Mouse (Mus musculus): ENCODE data around the gene Rgsl1. TPM values are rescaled to one million over a fixed set of nuclear protein-coding genes. Genes with fewer than 3 reads are reported as not detected.
A peak's percentile ranks its signal among the peaks of the same experiment; 100 is the strongest.

The Rgsl1 gene
- polyA plus RNA-seq, 1 experiment from 2014 or later = not detected

- Histone ChIP-seq H3K36me3 (ENCODE audit: control insufficient read depth, insufficient read depth, low read length) (no peaks in the 10 kb centered on the region), H3K4me1 (ENCODE audit: control insufficient read depth, insufficient read depth, low read length) (peaks cover 10% of the 10 kb centered on the region), H3K9ac (ENCODE audit: low read depth, low read length) (peak overlapping the region; percentile 83), H3K27me3 (ENCODE audit: control insufficient read depth, insufficient read depth, low read length) (peaks cover 3% of the 10 kb centered on the region; the same call in 1 of the 2 replicates), H3K4me2 (peak overlapping the region; percentile 71), H3K4me3 (ENCODE audit: low read depth, low read length) (peak overlapping the region; percentile 49), H3K27ac (ENCODE audit: low read depth, low read length) (no peak overlapping the region), H3K9me3 (replicated peaks; ENCODE audit: control insufficient read depth, low read length) (no peaks in the 10 kb centered on the region)
- no peak for ATAC-seq (replicated peaks; ENCODE audit: insufficient number of reproducible peaks, low FRiP score, low TSS enrichment)
- WGBS (ENCODE audit: insufficient replicate concordance) = 60% methylated on average over 6 of the region's 6 CpGs
Observed at GRCm38 (mm10) chr1:153750054-153750453, 93.9 kb downstream of the Rgsl1 start.

GRCm38 (mm10) chr1:153749211-153749801, 94.6 kb downstream of the Rgsl1 start, which contains the start of gene Rnasel:
Gene Rnasel (plus strand): TSS chr1:153749426.
- Histone ChIP-seq H3K4me2 (peak within 1 kb of the TSS; percentile 71), H3K4me1 (ENCODE audit: control insufficient read depth, insufficient read depth, low read length) (peaks cover 10% of the 10 kb centered on the region), H3K9ac (ENCODE audit: low read depth, low read length) (peak within 1 kb of the TSS; percentile 83), H3K27me3 (ENCODE audit: control insufficient read depth, insufficient read depth, low read length) (peaks cover 2% of the 10 kb centered on the region; the same call in 1 of the 2 replicates), H3K9me3 (replicated peaks; ENCODE audit: control insufficient read depth, low read length) (no peaks in the 10 kb centered on the region), H3K4me3 (ENCODE audit: low read depth, low read length) (peak within 1 kb of the TSS; percentile 49), H3K27ac (ENCODE audit: low read depth, low read length) (peak within 1 kb of the TSS; percentile 54), H3K36me3 (ENCODE audit: control insufficient read depth, insufficient read depth, low read length) (no peaks in the 10 kb centered on the region)
- 7% methylated on average over 18 of the region's 18 CpGs for WGBS (ENCODE audit: insufficient replicate concordance)
- ATAC-seq (replicated peaks; ENCODE audit: insufficient number of reproducible peaks, low FRiP score, low TSS enrichment) = peak; percentile 69

- Histone ChIP-seq H3K27ac (ENCODE audit: low read depth, low read length) (no peak overlapping the region), H3K36me3 (ENCODE audit: control insufficient read depth, insufficient read depth, low read length) (no peaks in the 10 kb centered on the region), H3K4me2 (peak overlapping the region; percentile 71; the same call in 1 of the 2 replicates), H3K9ac (ENCODE audit: low read depth, low read length) (no peak overlapping the region), H3K9me3 (replicated peaks; ENCODE audit: control insufficient read depth, low read length) (no peaks in the 10 kb centered on the region), H3K4me1 (ENCODE audit: control insufficient read depth, insufficient read depth, low read length) (peaks cover 10% of the 10 kb centered on the region), H3K4me3 (ENCODE audit: low read depth, low read length) (peak overlapping the region; percentile 49; the same call in 1 of the 2 replicates), H3K27me3 (ENCODE audit: control insufficient read depth, insufficient read depth, low read length) (no peaks in the 10 kb centered on the region; the same call in 1 of the 2 replicates)
- 22% methylated on average over 1 of the region's 1 CpGs for WGBS (ENCODE audit: insufficient replicate concordance)
- ATAC-seq (replicated peaks; ENCODE audit: insufficient number of reproducible peaks, low FRiP score, low TSS enrichment) = no peak; the same call in 1 of the 2 replicates
Observed at GRCm38 (mm10) chr1:153748549-153748948, 95.4 kb downstream of the Rgsl1 start.

- H3K4me3 ChIP-seq (ENCODE audit: low read depth, low read length) = no peak overlapping the region
Observed at GRCm38 (mm10) chr1:153747861-153748530, 95.9 kb downstream of the Rgsl1 start.

GRCm38 (mm10) chr1:153746728-153747127, 97.2 kb downstream of the Rgsl1 start:
- no peaks in the 10 kb centered on the region; the same call in 1 of the 2 replicates for H3K27me3 ChIP-seq (ENCODE audit: control insufficient read depth, insufficient read depth, low read length)
- no peak overlapping the region for H3K4me2 ChIP-seq
- H3K4me1 ChIP-seq (ENCODE audit: control insufficient read depth, insufficient read depth, low read length) = peaks cover 13% of the 10 kb centered on the region
- no peak overlapping the region for H3K4me3 ChIP-seq (ENCODE audit: low read depth, low read length)
- 4% methylated on average over 12 of the region's 12 CpGs for WGBS (ENCODE audit: insufficient replicate concordance)
- no peaks in the 10 kb centered on the region for H3K9me3 ChIP-seq (replicated peaks; ENCODE audit: control insufficient read depth, low read length)
- H3K36me3 ChIP-seq (ENCODE audit: control insufficient read depth, insufficient read depth, low read length) = no peaks in the 10 kb centered on the region
- H3K27ac ChIP-seq (ENCODE audit: low read depth, low read length) = no peak overlapping the region
- no peak for ATAC-seq (replicated peaks; ENCODE audit: insufficient number of reproducible peaks, low FRiP score, low TSS enrichment)
- H3K9ac ChIP-seq (ENCODE audit: low read depth, low read length) = no peak overlapping the region

More at GRCm38 (mm10) chr1:153747861-153748530, 95.9 kb downstream of the Rgsl1 start:
- Histone ChIP-seq H3K27ac (ENCODE audit: low read depth, low read length) (0 out of 2 replicates have a peak overlapping the region, but pooled peaks have one; percentile 10), H3K9ac (ENCODE audit: low read depth, low read length) (no peak overlapping the region), H3K9me3 (replicated peaks; ENCODE audit: control insufficient read depth, low read length) (no peaks in the 10 kb centered on the region), H3K4me1 (ENCODE audit: control insufficient read depth, insufficient read depth, low read length) (peaks cover 10% of the 10 kb centered on the region), H3K27me3 (ENCODE audit: control insufficient read depth, insufficient read depth, low read length) (no peaks in the 10 kb centered on the region; the same call in 1 of the 2 replicates), H3K36me3 (ENCODE audit: control insufficient read depth, insufficient read depth, low read length) (no peaks in the 10 kb centered on the region), H3K4me2 (no peak overlapping the region; the same call in 1 of the 2 replicates)
- 58% methylated on average over 12 of the region's 12 CpGs for WGBS (ENCODE audit: insufficient replicate concordance)
- no peak for ATAC-seq (replicated peaks; ENCODE audit: insufficient number of reproducible peaks, low FRiP score, low TSS enrichment)

- H3K36me3 ChIP-seq (ENCODE audit: control insufficient read depth, insufficient read depth, low read length) = no peaks in the 10 kb centered on the region
- no peak overlapping the region for H3K4me2 ChIP-seq
- H3K9me3 ChIP-seq (replicated peaks; ENCODE audit: control insufficient read depth, low read length) = no peaks in the 10 kb centered on the region
- no peak overlapping the region for H3K4me3 ChIP-seq (ENCODE audit: low read depth, low read length)
- no peak overlapping the region for H3K9ac ChIP-seq (ENCODE audit: low read depth, low read length)
- 79% methylated on average over 14 of the region's 14 CpGs for WGBS (ENCODE audit: insufficient replicate concordance)
- ATAC-seq (replicated peaks; ENCODE audit: insufficient number of reproducible peaks, low FRiP score, low TSS enrichment) = no peak
- H3K27ac ChIP-seq (ENCODE audit: low read depth, low read length) = no peak overlapping the region
- peaks cover 13% of the 10 kb centered on the region for H3K4me1 ChIP-seq (ENCODE audit: control insufficient read depth, insufficient read depth, low read length)
- H3K27me3 ChIP-seq (ENCODE audit: control insufficient read depth, insufficient read depth, low read length) = peaks cover 2% of the 10 kb centered on the region; the same call in 1 of the 2 replicates
Observed at GRCm38 (mm10) chr1:153746119-153746670, 97.7 kb downstream of the Rgsl1 start.

GRCm38 (mm10) chr1:153742374-153743155, 101.4 kb downstream of the Rgsl1 start:
- no peak for ATAC-seq (replicated peaks; ENCODE audit: insufficient number of reproducible peaks, low FRiP score, low TSS enrichment)

More at GRCm38 (mm10) chr1:153742374-153743155, 101.4 kb downstream of the Rgsl1 start:
- Histone ChIP-seq H3K4me3 (ENCODE audit: low read depth, low read length) (no peak overlapping the region), H3K4me2 (peak overlapping the region; percentile 31; the same call in 1 of the 2 replicates), H3K27ac (ENCODE audit: low read depth, low read length) (no peak overlapping the region), H3K4me1 (ENCODE audit: control insufficient read depth, insufficient read depth, low read length) (peaks cover 8% of the 10 kb centered on the region; the same call in 1 of the 2 replicates), H3K9me3 (replicated peaks; ENCODE audit: control insufficient read depth, low read length) (no peaks in the 10 kb centered on the region), H3K27me3 (ENCODE audit: control insufficient read depth, insufficient read depth, low read length) (peaks cover 19% of the 10 kb centered on the region), H3K9ac (ENCODE audit: low read depth, low read length) (no peak overlapping the region), H3K36me3 (ENCODE audit: control insufficient read depth, insufficient read depth, low read length) (no peaks in the 10 kb centered on the region)
- WGBS (ENCODE audit: insufficient replicate concordance) = 44% methylated on average over 11 of the region's 11 CpGs
